Mouse (Mus musculus) Muller cell, postnatal 12 days (primary cell): ENCODE measurements at regions not wholly inside any gene's neighbourhood (a gene's known extent, or its start where the extent isn't known, plus 50 kb on each side); places are given as distances from the start of the nearest gene placed in this dataset.

ENCODE experiments used
- DNase-seq: peaks from one replicate; pipeline ENCODE4 v3.0.0-alpha.2; 2015; ENCODE audit errors: inconsistent ontology term

- no peak for DNase-seq
Measured at GRCm38 (mm10) chr3:43923497-43923896, 1454.7 kb upstream of the Pcdh10 start.

- DNase-seq = peak; percentile 94
Measured at GRCm38 (mm10) chr3:43945780-43946179, 1432.4 kb upstream of the Pcdh10 start.
